Mouse (Mus musculus) spleen, postnatal 36 days (tissue): Measurements from ENCODE around the gene Slc25a45.
A peak's percentile ranks its signal among the peaks of the same experiment; 100 is the strongest.

Source experiments
- DNase-seq, 2 experiments: peaks; one replicate each; pipeline ENCODE4 v3.0.0; 2022; ENCODE audit warnings: low spot score in 2 of 2, mixed read lengths in 1 of 2

Gene Slc25a45

GRCm38 (mm10) chr19:5840890-5841388 lies 36.7 kb upstream of the Slc25a45 start:
- no peak for DNase-seq

GRCm38 (mm10) chr19:5841389-5841946 lies 36.1 kb upstream of the Slc25a45 start:
- peak in 1 of 2 experiments; percentile 53 for DNase-seq

- peak in 1 of 2 experiments; percentile 44 for DNase-seq
These were observed 35.4 kb upstream of the Slc25a45 start for GRCm38 (mm10) chr19:5841999-5842784.

- peak; percentile 62 to 68 for DNase-seq
These were observed 34.5 kb upstream of the Slc25a45 start for GRCm38 (mm10) chr19:5842785-5843730.

- peak; percentile 40 to 52 for DNase-seq
These were observed 33.6 kb upstream of the Slc25a45 start for GRCm38 (mm10) chr19:5843781-5844691.

DNA sequence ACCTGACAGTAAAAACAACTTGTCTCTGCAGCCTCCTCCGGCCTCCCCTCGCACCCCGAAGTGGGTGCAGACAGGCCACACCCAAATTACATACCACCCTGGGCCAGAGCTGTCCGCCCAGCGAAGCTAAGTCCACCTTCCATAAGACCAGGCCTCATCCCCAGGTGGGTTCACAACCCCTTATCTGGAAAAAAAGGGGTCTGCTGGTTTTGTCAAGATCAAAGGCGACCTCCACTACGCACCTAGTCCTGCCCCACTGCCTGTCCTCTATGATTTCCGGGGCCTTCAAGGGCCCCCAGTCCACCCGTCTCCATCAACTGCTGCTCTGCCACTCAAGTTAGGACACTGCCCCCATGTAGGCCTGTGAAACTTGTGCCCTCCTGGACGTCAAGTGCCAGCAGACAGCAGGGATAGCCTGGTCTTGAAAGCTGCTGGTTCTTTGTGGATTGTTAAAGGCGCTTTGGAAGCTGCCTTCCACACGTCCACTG lies 32.7 kb upstream of the Slc25a45 start:
- peak; percentile 42 to 58 for DNase-seq

DNA sequence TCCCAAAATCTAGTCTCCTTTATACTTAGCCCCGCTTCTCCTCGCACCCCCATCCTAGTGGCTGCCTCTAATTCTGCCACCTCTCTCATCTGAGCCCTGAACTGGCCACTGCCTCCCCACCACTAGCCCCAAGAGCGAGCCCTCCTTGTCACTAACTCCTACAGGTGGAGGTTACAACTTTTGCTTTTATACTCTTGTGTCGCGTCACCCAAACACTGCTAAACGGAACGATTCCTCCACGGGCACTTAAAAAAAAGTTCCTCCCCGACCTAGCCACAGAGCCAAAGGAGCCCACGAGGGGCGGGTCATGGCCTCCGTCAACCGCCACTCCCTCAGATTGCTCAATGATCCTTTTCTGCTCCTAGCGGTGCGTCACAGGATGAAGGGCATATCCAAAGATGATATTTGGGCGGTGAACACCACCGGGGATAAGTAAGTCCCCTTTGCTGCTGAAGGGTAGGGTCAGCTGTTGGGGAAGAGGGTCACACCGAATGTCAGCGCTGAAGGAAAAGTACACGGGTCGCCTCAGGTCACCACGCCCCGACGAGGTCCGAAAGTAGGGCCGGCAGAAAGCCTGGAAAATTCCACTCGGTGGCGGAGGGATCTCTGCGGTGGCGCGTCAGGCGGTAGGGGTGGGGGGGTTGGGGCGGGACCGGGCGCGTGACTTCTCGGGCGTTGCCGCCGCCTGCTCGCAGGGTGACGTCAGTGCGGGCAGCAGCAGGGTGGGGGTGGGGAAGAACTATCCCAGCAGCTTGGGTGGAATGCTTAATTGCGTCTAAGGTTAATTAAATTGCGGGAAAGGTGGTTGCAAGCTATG lies 32.1 kb upstream of the Slc25a45 start:
- DNase-seq: peak; percentile 92 to 93

DNA sequence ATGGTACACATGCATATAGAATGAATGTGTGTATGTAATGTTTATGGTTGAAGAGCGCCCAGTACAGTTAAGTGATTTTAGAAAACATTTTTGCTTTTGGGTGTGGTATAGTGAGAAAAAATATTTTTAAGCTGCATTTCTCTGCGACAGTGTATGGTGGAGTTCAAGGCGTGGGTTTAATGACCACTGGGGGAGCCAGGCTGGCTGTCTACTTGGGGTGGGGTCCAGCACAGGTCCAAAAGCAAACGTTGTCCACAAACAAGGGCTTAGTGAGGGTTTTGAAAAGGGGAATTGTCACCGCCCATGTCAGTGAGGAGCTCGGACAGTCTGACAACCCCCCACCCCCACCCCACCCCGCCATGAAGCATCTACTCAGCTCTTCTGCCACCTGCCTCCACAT lies 31.5 kb upstream of the Slc25a45 start:
- DNase-seq: peak in 1 of 2 experiments; percentile 35

DNA sequence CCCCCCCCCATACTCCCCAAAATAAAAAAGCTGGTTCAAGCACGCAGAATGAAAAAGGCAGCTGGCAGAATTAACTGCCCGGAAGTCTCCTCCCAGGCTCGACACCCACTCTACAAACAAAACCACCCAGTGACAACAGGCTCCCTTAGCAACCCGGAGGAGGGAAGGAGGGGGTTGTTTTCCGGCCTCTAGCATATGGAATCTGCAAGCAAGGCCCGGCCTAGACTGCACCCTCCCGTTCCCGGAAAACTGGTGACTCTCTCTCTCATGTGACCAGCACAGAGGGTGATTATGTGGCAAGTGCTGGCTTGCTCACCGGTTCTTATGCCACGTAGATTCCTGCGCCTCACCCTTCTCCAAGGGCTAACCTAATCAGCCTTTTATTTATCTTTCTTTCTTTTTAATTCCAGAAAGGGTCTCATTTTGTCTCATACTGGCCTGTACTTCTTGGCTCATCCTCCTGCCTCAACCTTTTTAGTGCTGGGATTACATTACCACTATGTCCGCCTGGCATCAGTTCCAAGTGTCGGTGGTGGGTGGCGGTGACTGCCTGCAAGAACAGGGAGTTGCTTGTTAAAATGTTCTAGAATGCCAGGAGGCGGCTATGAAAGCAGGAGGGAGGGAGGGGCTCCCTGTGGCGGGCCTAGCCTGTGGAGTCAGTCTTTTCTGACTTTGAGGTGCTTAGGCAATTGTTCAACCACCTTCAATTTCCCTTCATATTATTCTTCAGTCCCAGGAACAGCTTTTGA lies 30.9 kb upstream of the Slc25a45 start:
- peak; percentile 70 to 77 for DNase-seq

DNA sequence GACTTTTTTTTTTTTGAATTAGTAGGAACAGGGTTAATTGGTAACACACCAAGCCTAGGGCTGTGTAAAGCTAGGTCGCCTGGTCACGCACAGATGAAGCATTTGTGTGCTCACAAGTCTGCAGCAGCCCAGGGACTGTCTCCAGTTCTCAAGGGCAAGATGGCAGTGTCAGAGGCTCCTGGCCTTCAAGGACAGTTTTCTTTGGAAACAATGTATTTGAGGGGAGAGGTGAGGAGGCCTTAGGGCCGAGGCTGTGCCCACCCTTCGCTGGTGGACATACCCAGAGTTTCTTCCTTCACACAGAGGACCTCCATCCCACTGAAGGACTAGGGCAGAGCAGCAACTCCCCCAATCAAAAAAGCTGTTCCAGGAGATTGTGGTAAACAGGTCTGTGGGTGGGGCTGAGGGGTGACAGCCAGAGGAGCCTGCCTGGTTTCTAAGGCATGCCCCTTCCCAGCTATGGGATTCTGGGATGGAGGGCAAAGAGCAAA lies 30.3 kb upstream of the Slc25a45 start:
- peak in 1 of 2 experiments; percentile 44 for DNase-seq

DNA sequence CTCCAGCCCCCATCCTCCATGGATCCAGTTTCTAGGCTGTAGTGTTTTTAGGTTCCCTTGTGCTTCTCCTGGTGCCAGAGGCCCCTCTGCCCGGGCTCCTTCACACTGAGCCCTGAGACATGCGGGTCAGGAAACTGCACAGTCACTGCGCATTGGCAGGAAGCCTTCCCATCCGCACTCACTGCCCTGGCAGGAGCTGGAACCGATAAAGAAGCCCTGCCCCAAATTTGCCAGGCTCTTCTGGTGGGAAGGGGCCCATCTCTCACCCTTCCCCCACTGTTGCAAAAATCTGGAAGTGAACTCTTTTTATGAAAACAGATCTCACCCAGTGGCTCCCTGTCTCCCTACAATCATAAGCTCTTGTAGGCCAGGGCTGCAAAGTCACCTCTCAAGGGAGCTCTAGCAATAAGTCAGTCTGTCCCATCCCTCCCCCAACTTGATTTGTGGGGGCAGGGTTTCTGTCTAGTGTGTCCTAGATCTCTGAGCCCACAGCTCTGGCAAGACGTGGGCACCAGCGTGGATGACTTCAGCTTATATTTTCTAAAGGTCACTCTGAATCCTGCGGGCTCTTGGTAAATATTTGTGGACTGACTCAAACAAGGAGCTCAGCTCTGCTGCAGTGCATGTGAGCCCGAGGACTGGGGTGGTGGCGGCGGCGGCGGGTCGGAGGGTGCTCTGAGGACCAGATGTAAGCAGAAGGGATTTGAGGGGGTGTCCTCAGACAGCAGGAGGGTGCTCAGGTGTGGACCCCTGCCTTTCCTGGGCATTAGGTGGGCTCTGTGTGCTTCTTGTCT lies 29.4 kb upstream of the Slc25a45 start:
- DNase-seq: peak; percentile 67 to 79

GRCm38 (mm10) chr19:5848826-5849672 lies 28.6 kb upstream of the Slc25a45 start:
- peak in 1 of 2 experiments; percentile 35 for DNase-seq

DNA sequence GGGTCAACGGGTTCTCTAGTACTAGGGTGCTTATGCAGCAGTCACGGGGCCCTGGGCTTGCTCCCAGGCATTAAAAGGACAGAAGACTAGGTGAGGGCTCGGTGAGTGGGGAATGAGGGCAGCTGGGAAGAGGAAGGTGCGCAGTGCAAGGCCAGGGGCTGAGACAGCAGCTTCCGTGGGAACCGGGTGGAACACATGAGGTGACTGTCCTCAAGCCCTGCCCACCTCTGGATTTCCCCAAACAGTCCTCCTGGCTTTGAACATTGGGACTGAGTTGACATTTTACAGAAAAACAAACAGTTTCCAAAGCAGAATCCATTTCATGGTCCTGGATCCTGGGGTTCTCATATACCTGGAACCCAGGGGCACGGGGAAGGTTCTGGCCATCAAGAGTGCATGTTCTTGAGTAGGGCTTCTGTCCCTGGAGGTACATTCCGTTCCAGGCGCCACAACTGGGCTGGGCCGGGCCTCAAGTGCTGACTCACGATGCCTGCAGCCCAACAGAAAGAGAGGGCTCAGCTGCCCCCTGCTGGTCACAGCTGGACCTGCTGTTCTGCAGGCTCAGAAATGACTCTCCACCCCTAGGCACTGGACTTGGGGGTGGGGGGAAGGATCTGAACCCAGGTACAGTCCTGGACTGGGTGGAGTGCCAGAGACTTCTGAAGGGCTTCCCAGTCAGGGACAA lies 27.6 kb upstream of the Slc25a45 start:
- peak; percentile 86 to 89 for DNase-seq

GRCm38 (mm10) chr19:5850860-5851259 lies 26.7 kb upstream of the Slc25a45 start:
- DNase-seq: no peak

GRCm38 (mm10) chr19:5851481-5851971 lies 26.1 kb upstream of the Slc25a45 start:
- DNase-seq: no peak

DNA sequence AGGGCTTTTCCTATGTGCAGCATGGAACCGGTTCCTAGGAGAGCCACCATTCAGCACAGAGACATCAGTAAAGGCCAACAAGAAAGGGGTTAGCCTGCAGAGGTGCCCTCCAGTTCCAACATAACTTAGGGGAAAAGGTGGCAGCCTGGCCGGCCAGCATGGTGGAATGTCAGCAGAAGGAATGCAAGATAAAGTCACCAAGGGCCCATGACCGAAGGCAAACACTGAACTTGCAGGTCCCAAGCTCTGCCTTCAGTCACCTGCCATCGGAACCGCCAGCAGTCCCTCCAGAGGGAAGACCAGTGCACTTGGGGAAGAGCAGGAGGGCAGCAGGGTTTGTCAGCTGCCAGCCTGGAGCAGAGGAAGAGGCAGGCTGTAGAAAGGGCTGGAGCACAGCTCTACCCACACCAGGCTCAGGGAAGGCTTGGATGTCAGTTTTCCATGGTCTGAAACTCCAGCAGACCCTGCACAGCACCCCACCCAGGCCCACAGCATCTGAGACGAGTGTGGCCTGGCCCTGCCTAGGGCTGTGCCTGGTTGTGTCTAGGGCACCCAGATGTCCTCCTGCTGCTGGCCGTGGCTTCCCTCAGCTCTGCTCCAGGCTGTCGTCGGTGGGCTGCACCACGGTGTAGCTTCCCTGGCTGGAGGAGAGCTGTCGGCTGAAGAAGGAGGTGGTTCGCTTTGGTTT lies 25.4 kb upstream of the Slc25a45 start:
- no peak for DNase-seq
